Mouse (Mus musculus) mouse trophoblast stem cell (cell line): ENCODE measurements around the gene Zbtb17.

Experiments used
- in situ Hi-C, 2 experiments: fragments of 300-500 bp; cut with MseI, MboI; formaldehyde crosslinking; loops; 2 replicates in 1 of 2; 3 replicates in 1 of 2; pipeline ENCODE4 v1.15.1; 2025

Gene Zbtb17

DNA sequence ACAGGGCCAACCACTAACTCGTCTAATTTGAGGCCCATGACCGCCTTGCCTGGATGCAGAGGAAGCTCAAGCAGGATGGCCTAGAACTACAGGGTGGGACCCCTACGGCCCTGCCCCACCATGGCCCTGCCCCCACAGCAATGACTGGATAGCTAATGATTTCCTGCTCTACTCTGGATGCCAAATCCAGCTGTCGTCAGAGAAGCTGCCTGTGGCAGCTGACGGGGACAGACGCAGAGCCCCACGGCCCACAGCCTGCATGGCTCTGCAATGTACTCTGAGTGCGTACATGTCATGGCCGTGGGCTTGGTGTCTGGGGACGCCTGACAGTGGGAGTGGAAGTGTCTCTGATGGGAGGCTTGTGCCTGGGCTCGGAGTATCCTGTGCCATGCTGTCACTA, 39.6 kb downstream of the Zbtb17 start:
- in situ Hi-C loops, result no loop called here

- in situ Hi-C loops, result no loop called here
Measured at GRCm38 (mm10) chr4:141487581-141487980, 43.1 kb downstream of the Zbtb17 start.

GRCm38 (mm10) chr4:141488670-141489069, 44.2 kb downstream of the Zbtb17 start:
- in situ Hi-C loops, result no loop called here

DNA sequence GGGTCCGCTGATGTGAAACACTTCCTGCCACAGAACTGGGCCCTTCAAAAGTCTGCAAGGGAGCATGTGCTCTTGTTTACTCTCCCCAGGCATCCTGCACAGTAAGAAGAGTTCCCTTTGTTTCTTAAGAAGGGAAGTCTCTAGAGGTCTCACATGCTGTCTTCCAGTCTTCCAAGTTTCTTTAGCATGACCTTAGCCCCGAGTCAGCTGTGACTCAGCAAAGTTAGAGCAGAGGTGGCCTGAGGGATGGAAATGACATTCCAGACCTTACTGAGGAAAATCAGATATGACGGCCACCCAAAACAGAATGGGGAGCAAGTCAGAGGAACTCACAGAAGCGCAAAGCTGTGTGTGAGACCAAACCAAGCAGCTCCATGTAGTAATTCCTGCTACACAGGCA, 56.2 kb downstream of the Zbtb17 start:
- in situ Hi-C loops, result no loop called here

GRCm38 (mm10) chr4:141501058-141501457, 56.6 kb downstream of the Zbtb17 start:
- in situ Hi-C loops, result no loop called here

- in situ Hi-C loops, result no loop called here
Measured at GRCm38 (mm10) chr4:141502723-141503122, 58.3 kb downstream of the Zbtb17 start.

DNA sequence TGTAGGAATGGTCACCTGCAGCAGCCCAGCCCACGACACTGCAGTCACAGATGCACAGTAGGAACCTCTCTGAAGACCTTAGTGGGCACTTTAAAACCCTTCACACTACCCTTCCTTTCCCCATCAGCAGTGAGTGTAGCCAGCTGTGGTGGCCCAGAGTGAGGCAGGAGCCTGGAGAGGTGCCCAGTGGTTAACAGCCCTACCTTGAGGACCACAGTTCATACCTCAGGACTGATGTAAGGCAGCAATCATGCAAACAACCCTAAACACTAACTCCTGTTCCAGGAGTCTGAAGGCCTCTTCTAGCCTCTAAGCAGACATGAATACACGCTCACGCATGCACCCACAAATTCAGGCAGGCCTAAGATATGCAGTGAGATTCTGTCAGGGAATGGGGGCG, 60.0 kb downstream of the Zbtb17 start:
- in situ Hi-C loops, result no loop called here

DNA sequence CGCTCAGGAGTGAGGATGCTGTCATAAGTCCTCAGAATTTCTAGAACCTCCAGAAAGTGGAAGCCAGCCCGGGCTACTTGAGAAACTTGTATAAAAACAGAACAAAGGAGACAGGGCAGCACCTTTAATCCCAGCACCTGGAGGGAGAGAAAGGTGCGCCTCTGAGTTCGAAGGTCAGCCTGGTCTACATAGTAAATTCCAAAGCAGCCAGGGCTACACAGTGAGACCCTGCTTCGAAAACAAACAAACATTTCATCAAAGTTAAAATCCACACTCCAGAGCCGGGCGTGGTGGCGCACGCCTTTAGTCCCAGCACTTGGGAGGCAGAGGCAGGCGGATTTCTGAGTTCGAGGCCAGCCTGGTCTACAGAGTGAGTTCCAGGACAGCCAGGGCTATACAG, 61.4 kb downstream of the Zbtb17 start:
- in situ Hi-C loops, result no loop called here

DNA sequence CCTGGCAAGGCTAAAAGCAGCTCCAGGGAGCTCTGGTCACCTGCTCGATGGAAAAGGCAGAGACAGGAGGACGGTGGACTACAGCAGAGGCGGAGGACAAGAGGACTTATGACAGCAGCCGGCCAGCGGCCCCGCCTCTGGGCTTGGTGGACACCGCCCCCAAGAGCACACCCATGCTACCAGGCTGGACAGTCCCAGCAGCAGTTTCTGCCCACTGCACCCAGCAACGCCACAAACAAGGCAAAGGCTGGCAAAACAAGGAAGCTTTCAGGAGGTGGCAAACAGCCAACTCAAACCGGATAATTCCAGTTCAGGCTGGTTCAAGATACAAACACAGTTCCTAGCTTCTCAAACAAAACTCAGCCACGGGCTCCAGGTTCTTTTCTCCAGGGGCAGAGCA, 61.9 kb downstream of the Zbtb17 start:
- in situ Hi-C loops, result no loop called here

DNA sequence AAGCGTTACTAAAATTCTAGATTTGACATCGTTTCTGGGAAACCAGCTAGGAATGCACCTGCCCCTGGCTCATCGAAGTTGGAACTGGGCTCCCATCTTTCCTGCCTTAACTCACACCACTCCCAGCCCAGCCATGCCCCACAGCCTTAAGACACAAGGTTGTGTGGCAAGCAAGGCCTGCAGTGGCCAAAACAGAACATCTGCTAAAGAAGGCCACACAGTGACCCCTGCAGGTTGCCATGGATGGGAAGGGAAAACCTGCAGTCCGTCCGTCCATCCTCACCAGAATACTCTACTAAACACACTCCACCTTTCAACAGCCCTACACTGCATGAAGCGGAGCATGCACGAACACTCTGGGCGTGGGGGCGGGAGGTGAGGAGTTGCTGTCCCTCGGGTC, 62.4 kb downstream of the Zbtb17 start:
- in situ Hi-C loops, result no loop called here

- in situ Hi-C loops, result no loop called here
Measured at GRCm38 (mm10) chr4:141510457-141510856, 66.0 kb downstream of the Zbtb17 start.

DNA sequence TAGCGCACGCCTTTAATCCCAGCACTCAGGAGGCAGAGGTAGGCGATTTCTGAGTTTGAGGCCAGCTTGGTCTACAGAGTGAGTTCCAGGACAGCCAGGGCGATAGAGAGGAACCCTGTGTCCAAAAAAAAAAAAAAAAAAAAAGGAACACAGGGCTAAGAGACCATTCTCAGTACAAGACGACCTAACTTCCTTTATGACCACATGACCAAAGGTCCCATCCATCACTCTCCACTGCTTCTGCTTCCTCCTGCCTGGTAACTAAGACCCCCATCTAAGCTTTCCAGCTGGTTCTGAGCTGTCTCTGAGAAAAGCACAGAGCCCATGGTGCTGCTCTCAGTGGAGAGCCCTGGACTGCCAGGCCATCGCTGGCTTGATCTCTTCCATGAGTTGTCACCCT, 67.7 kb downstream of the Zbtb17 start:
- in situ Hi-C loops, result no loop called here

DNA sequence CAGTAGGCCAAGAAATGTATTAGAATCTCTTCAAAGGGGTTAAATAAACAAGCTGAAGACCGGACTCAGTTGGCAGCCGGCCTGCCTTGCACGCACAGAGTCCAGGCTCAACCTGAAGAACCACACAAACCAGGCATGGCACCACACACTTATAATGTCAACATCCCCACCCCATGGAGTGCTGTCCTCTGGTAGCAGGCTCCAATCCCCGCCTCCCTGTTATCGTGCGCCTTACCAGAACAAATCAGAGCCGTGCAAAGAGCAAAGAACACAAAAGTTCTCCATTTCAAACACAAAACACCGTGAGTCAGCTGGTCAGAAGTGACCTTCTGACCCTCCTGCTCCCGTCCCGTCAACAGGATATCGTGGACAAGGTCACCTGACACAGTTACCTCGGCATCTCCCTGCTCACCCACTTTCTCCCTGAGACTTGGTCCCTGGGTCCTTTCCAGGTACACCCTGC, 69.8 kb downstream of the Zbtb17 start:
- in situ Hi-C loops, result no loop called here
